Mouse (Mus musculus) kidney, postnatal 10 days (tissue): ENCODE results near the gene Ilf3.
"Not testable (repeated sequence)": the region's sequence is repeated elsewhere in the genome, so short reads cannot be mapped to it uniquely, and the experiment has no call there.

Experiments used
- DNase-seq: peaks from one replicate; pipeline ENCODE4 v3.0.0; 2021; ENCODE audit warnings: mixed read lengths

Ilf3 gene

GRCm38 (mm10) chr9:21367357-21368111, at the start of gene Ilf3:
Ilf3 (plus strand) TSS chr9:21367871.
- peak; percentile 100 for DNase-seq

GRCm38 (mm10) chr9:21318792-21319191, 48.9 kb upstream of the Ilf3 start:
- DNase-seq: no peak

DNA sequence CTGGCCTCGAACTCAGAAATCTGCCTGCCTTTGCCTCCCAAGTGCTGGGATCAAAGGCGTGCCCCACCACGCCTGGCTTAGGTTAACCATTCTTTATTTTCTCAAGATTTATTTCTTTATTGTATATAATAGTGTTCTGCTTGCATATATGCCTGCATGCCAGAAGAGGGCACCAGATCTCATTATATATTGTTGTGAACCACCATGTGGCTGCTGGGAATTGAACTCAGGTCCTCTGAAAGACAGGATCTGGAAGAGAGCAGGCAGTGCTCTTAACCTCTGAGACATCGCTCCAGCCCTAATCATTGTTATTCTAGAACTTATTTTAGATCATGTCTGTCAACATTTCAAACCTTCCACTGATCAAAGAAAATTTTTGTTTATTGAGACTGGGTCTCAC, 48.2 kb upstream of the Ilf3 start:
- no peak for DNase-seq

- no peak for DNase-seq
Measured at GRCm38 (mm10) chr9:21320280-21320618, 47.4 kb upstream of the Ilf3 start.

GRCm38 (mm10) chr9:21320619-21321512, 46.8 kb upstream of the Ilf3 start, which contains the start of gene Slc44a2:
Slc44a2 (plus strand) TSS chr9:21320698.
- DNase-seq: peak; percentile 92

DNA sequence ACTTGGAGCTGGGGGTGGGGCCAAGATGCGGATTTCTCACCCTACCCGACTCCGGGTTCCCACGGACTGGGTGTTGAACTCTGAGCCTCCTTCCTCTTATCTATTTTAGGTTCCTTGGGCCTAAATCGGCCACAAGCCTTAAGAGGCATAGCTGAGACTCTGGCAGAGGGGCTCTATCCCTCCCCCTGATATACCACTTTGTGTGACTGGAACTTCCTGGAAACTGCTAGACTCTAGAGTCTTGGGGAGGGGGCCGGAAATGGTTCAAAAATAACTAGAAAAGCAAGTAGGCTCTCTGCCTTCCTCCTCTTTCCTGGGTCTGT, 46.2 kb upstream of the Ilf3 start:
- DNase-seq: peak; percentile 63

- DNase-seq: no peak
Measured at GRCm38 (mm10) chr9:21322211-21322916, 45.3 kb upstream of the Ilf3 start.

DNA sequence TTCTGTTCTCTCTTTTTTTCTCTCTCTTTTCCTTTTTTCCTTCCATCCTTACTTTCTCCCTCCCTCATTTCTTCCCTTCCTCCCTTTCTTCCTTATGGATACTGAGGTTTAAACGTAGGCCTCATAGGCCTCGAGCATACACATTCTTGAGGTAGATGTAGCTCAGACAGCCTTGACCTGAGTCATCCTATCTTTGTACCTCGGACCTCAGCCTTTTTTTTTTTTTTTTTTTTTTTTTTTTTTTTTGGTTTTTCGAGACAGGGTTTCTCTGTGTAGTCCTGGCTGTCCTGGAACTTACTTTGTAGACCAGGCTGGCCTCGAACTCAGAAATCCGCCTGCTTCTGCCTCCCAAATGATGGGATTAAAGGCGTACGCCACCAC, 44.8 kb upstream of the Ilf3 start:
- not testable (repeated sequence) for DNase-seq

DNA sequence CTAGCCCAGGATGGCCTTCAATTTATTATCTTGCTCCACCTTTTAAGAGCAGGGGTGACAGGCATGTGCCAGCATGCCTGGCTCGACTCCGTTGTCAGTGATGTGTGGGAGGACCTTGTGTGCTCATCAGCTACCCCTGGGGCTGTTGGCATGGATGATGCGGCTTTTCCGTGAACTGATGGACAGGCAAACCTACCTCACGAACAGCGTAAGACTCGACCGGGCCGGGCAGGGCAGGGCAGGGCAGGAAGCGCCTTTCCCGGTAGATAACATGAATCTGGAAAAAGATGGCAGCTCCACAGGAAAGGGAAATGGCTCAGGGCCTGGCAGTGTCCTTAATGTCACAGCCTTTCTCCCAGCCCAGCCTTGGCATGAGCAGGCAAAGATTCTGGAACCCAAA, 43.4 kb upstream of the Ilf3 start:
- DNase-seq: peak; percentile 48

DNA sequence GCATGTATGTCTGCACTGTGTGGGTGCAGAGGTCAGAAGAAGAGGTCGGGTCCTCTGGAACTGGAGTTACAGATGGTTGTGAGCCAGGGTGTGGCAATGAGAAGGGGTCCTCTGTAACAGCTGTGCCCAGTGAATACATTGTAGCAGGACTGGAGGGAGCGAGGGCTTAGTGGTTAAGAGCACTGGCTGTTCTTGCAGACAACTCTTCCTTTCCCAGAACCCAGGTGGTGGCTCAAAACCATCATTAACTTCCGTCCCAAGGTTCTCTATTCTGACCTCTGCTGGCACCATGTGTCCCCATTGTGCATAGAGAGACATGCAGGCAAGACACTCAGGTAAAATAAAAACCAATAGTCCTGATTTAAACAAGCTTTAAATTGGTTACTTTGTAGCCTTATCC, 40.1 kb upstream of the Ilf3 start:
- DNase-seq: no peak

DNA sequence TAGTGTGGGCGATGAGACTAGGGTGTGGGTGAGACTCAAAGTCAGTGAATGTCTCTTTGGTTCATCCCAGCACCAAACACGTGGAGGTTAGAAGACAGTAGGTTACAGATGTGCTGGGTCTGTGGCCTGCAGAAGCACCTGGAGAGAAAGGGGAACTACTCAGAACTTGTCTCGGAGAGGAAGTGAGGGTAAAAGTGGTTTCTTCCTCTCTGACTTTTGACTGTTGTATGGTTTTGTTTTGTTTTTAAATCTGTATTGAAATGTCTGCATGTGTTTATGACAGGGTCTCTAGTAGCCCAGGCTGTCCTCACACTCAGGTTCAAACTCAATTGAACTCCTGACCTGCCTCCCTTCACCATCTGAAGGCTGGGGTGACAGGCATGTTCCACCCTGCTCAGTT, 39.6 kb upstream of the Ilf3 start:
- no peak for DNase-seq

GRCm38 (mm10) chr9:21329041-21329440, 38.6 kb upstream of the Ilf3 start:
- no peak for DNase-seq

DNA sequence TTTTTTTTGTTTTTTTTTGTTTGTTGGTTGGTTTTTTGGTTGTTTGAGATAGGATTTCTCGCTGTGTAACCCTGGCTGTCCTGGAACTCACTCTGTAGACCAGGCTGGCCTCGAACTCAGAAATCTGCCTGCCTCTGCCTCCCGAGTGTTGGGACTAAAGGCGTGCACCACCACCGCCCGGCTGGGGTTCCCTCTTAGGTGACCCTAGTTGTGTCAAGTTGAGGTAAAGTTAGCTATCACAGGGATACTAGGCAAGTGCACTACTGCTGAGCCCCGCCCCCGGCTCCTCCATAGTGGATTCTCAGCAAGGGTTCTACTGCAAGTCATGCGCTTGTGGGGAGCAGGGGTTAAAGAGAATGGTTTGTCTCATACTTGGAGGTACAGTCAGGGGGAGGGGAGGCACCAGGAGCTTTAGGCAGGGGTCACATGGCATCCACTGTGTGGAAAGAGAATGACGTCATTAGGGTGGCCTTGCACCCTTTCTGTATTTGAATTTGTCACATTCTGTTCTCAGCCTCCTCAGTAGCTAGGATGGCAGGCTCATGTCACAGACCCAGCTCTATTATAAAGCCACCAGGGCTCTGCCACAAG, 37.9 kb upstream of the Ilf3 start:
- DNase-seq: no peak

GRCm38 (mm10) chr9:21331365-21332140, 36.1 kb upstream of the Ilf3 start:
- DNase-seq: no peak

DNA sequence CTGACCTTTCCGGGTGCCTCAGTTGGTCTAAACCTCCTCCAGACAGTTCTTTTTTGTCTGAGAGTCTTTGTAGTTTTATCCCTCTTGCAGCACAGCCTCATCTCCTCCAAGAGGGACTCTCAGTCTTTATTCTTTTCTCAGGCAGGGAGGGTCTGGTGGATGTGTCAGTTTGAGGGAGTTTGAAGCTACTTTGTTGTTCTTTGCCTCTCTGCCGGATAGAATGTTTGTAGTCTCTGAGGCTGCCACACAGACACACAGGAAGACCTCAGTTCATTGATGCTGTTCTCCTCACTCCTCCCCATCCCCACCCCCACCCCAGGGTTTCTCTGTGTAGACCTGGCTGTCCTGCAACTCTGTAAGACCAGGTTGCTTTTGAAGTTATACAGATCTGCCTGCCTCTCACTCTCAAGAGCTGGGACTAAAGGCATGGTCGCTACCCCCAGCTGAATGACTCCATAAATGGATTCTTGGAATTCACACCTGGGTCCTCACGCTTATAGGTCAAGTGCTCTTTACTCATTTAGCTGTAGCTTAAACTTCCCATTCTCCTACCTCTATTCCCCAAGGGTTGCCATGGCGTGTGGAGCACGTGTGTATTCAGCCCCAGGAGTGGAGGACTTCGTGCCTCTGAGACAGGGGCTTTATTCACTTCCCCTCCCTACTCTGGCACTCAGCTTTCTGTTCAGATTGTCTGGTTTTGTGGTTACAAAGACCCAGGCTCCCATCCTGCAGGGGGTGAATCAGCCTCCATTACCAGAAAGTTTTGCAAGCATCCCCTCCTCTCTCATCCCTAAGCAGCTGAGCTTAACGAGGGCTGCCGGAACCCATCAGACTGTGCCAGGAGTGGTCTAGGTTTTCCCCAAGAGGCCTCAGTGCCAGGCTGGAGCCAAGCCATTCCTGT, 35.3 kb upstream of the Ilf3 start:
- DNase-seq: no peak

DNA sequence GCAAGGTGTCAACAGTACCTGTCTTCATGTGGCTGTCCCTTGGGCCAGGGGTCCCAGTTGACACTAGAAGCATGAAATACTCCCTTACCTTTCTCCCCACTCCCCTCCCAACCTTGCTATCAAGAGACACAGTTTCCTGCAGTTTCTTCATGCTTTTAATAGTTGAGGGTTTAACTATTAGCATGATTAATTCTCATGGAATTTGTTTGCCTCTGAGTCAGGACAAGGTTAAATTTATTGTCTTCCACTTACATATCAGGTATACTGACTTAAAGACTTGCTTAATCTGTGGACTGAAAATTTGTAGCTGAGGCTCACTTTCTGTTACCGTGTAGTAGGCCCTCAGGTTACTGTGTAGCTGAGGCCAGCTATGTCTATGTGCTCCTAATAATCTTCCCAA, 34.1 kb upstream of the Ilf3 start:
- no peak for DNase-seq

DNA sequence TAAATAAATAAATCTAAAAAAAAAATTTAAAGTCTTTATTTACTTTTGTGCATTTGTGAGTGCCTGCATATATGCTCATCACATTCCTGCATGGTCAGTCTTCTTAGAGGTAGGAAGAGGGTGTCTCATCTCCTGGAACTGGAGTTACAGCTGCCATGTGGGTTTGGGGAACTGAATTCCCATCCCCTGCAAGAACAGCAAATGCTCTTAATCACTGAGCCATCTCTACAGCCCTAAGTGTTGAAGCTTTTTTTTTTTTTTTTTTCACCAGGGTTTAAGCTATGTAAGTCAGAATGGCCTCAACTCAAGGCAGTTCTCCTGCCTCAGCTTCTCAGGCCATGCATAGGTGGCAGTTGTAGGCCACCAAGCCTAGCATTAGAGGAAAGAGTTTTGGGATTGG, 32.9 kb upstream of the Ilf3 start:
- DNase-seq: no peak

DNA sequence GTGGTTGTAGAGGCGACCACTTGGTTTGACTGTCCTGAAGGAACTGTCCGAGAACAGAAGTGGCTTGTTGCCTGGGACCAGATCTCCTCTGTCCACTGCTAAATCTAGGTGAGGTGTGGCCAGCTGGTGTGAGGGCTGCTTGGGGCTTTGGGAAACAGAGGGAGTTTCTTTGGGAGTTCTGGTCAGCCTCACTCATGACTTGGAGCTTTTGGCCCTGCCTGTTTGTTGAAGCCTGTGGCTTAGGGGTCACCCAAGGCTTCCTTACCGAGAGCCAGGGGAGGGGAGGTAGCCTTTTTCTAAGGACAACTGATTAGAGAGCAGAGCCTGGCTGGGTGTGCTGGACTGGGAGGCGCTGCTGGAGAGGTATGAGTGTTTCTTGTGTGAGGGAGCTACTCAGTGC, 32.3 kb upstream of the Ilf3 start:
- no peak for DNase-seq

- DNase-seq: no peak
Measured at GRCm38 (mm10) chr9:21336491-21336890, 31.2 kb upstream of the Ilf3 start.

GRCm38 (mm10) chr9:21337652-21338051, 30.0 kb upstream of the Ilf3 start:
- DNase-seq: peak; percentile 78

GRCm38 (mm10) chr9:21340411-21340810, 27.3 kb upstream of the Ilf3 start:
- DNase-seq: no peak
